Mouse (Mus musculus) lung, postnatal 0 days (tissue): ENCODE results near the gene Ppcdc.

Source experiments
- CTCF ChIP-seq: IDR thresholded peaks from 2 replicates; pipeline ENCODE4 v1.5.1; 2016; ENCODE audit warnings: antibody characterized with exemption, mild to moderate bottlenecking
- EP300 ChIP-seq: IDR thresholded peaks from 2 replicates; pipeline ENCODE4 v1.6.1; 2016; ENCODE audit warnings: antibody characterized with exemption, mild to moderate bottlenecking, control low read depth

DNA sequence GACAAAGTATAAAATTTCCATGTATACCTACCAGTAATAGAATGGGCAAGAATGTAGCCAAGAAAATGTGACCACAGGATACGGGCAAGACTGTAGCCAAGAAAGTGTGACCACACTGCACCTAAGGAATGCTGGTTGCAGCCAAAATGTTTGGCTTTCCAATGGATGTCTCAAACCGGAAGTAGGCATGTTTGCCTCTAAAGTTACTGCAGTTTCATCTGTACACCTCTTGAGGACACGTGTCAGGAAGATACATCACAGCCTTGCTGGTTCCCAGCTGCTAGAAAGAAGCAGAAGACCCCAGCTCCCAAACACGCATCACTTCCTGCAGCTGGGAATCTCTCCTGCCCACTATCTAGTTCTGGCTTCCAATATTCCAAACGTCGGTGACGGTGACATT lies 841 bp downstream of the Ppcdc start:
- no peak for TF ChIP-seq CTCF
- no peak for TF ChIP-seq EP300
